Mouse (Mus musculus) A20 (cell line): ENCODE measurements around the gene Nkapd1.

ENCODE experiments used
- DNase-seq: peaks from one replicate; pipeline ENCODE4 v3.0.0-alpha.2; 2011; ENCODE audit warnings: low read depth, low spot score

Gene Nkapd1

DNA sequence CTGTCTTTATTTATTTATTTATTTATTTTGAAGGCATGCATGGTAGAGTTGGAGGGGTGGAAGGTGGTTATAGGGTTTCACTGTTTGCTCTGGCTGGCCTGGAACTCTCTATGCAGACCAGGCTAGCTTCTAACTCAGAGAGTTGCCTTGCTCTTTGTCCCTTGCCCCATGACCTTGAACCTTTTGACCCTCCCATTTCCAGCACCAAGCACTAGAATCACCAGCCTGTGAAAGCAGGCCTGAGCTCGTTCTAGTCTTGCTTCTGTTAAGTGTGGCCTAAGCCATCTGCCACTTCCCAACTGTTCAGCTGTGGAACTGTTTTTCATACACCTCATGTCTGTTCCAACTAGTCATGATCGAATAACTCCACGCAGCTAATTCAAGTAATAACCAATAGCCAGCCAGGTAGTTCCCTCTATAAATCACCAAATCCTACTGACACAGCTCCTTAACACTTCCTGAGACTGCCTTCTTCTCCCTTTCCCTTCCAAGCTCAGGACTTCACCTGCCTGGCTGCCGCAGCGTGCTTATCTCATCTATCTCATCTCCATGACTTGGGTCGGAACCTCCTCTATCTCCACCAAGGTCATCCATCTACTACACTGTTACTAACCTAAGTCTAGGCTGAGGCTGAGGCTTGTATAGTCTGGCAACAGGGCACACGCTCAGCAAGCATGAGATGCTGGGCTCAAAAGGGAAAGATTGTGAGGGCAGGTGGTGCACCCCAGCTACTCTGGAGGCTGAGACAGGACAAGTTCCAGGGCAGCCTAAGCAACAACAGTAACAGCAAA, 15.0 kb downstream of the Nkapd1 start:
- DNase-seq, result peak; percentile 34

DNA sequence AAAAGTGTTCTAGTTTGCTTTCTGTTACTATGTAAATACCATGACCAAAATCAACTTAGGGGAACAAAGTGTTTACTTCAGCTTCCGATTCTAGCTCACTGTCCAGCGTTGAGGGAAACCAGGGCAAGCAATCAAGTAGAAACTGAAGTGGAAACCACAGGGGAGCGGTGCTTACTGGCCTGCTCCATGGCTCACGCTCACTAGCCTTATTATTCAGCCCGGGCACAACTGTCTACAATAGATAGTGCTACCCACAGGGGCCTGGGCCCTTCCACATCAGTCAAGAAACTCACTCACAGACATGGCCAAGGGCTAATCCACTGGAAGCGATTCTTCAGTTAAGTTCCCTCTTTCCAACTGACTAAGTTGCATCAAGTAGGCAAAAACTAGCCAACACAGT, 15.7 kb downstream of the Nkapd1 start:
- peak; percentile 57 for DNase-seq

DNA sequence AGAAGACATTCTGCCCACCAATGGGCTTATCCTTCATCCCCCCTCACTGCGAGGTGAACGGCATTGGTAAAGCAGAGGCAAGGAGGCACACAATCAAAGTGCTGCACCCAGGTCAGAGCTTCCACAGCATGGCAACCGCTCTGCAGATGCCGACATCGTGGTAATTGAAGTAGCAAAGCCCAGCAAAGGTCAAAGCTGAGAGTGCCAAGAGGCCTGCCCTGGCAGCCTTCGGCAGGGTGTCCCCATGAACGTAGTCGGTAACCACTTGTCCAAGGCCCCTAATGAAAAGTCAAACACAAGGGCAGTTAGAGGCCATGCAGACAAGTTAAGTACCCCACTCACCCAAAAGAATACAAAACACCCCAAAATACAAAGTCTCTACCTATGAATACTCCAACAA, 20.3 kb downstream of the Nkapd1 start:
- no peak for DNase-seq

DNA sequence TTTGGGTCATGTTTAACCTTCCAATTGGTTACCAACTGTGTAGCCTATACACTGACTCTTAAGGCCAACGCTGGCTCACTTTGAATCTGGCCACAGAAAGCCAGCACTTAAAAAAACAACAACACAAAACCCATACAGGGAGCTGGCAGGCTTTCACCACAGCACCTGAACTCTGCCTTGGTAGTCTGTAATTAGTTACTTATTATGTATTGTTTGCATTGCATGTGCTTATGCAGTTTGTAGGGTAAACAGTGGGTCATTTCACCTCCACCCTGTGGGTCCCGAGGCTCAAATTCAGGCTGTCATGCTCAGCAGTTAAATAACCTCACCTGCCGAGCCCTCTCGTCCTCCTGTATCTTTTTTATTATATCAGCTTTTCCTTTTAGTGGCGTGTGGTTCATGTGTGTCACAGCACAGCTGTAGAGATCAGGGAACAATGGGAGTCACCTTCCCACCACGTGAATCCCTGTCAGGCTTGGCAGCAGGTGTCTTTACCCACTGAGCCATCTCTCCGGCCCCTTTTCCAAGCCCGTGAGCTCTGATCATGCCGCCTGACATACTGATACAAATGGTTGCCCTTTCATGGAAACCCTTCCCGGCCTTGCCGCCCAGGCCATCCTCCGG, 22.4 kb downstream of the Nkapd1 start:
- DNase-seq, result no peak

- DNase-seq, result peak; percentile 72
Measured at GRCm38 (mm10) chr9:50593544-50593943, 23.7 kb downstream of the Nkapd1 start.

DNA sequence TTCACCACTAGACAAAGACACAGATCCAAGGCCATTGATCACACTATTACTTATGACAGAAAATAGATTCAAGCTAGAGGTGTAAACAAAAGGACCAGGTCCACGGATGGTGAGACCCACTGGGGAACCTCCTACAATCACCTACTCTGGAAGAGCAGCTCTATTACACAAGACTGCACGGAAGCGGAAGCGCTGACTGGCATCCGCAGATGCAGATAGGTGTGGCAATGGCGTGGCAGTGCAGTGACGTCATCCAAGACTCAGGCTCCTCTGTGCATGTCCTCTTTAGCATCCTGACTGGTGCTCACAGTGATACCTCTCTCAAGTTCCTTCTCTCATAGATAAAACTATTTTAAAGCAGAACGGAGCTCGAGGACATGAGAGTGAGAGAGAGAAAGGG, 24.3 kb downstream of the Nkapd1 start:
- DNase-seq, result no peak

- peak; percentile 56 for DNase-seq
Measured at GRCm38 (mm10) chr9:50590856-50591518, 26.3 kb downstream of the Nkapd1 start.

DNA sequence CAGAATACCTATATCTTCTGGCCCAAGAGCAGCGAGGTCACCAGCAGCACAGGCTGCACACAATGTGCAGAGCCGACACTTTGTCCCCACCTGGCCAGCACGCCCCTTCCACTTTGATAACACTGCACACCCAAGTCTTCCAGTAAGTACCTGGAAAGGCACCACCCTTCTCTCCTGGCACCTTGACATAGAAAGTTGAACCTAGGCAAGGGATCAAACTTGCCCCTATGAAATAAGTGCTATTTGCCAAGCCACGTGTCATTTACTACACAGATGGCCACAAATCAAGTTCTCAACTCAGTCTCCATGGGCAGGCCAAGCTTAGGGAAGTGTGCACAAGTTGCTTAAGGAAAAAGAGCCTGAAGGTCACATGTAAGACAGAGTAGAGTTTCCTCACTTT, 30.3 kb downstream of the Nkapd1 start:
- no peak for DNase-seq

DNA sequence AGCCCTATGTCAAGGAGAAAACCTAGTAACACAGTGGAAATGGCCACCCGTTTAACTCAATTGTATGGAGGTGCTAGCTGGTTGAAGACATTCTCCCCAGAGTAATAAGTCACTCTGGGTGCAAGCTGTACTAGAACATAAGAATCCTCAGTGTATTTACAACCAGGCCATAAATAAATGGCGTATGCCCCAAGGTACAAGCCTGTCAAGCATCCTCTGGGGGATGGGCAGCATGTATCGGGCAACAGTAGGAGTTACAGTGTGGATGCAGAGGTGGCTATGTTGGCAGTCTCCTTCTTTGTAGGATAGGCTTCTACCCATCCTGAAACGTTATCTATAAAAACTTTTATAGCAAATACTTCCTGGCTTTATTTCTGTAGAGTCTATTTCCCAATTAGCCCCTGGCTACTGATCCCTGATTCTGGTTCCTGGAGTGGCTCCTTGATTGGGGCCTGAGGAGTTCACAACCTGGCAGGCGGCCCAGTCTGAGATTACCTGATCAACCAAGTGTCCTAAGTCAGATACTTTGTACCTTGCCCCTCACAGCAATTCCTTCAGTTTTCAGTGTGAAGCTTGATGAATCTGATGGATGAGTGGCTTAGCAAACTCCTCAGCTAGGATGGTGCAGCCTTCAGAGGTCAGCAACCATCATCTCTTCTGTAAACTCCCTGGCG, 32.0 kb downstream of the Nkapd1 start:
- DNase-seq, result no peak

GRCm38 (mm10) chr9:50580370-50580769, 36.9 kb downstream of the Nkapd1 start:
- no peak for DNase-seq

GRCm38 (mm10) chr9:50569599-50570525, 47.4 kb downstream of the Nkapd1 start:
- no peak for DNase-seq

DNA sequence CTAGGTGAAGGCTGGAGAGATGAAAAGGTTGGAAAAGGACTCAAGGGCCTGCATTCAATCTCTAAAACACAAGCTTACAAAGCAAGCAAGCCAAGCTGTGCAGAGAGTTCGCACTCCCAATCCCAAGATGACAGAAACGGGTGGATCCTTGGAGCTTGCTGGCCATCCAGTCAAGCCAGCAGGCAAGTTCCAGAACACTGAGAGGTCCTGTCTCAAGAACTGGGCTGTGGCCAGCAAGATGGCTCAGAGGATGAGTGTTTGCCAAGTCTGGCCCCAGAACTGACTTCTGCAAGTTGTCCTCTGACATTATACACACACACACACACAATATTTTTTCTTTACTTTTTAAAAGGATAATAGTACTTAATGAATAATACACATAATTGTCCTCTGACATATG, 49.4 kb downstream of the Nkapd1 start:
- no peak for DNase-seq

- DNase-seq, result no peak
Measured at GRCm38 (mm10) chr9:50567372-50567771, 49.9 kb downstream of the Nkapd1 start.

DNA sequence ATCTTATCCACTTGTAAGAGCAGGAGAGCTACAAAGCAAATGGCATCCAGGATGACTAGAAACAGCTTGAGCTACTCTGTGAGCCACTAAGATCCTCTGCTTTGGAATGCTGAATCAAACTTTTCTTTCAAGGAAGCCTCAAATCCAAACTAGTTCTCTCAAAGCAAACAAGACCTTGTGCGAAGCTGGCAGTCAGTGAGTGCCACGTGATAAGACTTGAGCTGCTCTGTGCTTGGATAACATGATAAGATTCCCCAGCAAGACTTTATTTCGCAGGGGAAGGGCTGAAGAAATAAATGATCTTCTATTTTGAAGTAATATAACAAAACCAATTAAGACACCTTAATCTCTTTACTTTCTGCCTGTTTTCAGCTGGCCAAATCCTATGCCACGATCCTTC, 51.3 kb downstream of the Nkapd1 start:
- DNase-seq, result no peak

GRCm38 (mm10) chr9:50565173-50565572, 52.1 kb downstream of the Nkapd1 start:
- no peak for DNase-seq

DNA sequence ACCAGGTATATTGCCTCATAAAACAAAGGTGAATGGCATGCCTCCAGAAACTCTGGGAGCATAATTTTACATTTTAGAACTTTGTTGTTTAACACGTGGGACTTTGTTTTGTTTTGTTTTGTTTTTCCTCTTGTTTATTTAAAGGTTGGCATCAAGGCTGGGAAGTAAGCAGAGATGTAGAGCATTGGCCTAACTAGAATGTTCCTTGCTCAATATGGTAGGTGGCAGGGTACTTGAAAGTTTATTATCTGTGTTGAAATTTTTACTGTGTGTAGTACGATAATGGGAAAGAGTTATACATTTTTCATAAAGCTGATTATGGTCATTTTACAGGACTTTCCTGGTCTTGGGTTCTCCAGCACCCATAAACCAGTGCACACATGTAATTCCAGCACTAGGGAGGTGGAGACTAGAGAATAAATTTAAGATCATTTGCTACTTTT, 55.3 kb downstream of the Nkapd1 start:
- no peak for DNase-seq

DNA sequence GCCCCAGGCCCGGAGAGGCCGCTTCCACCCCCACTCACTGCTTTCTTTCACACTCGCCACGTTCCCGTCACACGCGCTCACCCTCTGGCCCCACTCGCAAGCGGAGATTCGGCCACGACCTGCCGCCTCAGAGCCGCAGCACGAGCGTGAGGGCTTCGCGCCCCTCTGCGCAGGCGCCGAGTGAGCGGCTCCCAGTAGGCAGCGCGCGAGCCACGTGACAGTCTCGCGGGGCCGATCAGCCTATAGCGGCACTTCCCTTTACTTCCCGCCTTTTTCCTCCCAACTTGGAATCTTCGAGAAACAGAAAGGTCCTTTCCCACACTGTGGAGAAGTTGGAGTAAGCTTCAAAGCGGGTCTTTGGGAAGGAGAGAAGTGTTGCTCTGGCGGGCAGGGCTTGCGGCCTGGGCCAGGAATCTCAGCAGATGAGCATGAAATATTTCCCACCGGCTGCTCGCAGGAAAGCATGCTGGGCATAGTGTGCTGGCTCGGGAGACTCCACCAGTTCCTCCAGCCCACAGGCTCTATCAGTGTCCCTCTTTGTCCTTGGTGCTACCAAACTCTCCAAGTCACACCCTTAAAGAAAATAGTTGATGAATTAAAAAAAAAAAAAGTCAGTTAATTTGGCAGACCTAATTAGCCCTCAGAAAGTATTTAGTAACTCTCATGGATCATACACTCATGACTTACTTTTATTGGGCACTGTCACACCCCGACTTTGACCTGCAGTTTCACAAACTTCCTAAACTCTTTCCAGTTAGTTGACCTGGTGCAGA, 55.9 kb downstream of the Nkapd1 start, which contains the start of gene Tex12:
Gene Tex12 (minus strand): TSS at position 181 of the 773 bp plus-strand sequence.
- no peak for DNase-seq
